9 mouse cellular contexts compared by ENCODE assay signal in genomic region chr5:30207276-30207675, GRCm38 (mm10). TPM values are rescaled to one million over a fixed set of nuclear protein-coding genes. Genes with fewer than 3 reads are reported as not detected.
DNase-seq lines count a peak whose midpoint lies in the region; ATAC-seq and TF ChIP-seq lines count a peak whose summit lies in the region.
"Had no signal": no experiment of that assay in that cellular context is flagged by ENCODE, and none has a peak within 500 bp of the region (broad histone marks: within the 10 kb centered on the region; RNA-seq: fewer than 3 reads in every experiment).

No protein-coding gene starts in this region.

- H3K9me3 ChIP-seq in midbrain, postnatal 0 days (ENCODE audit: low read length), result no peaks in the 10 kb centered on the region
- no peaks in the 10 kb centered on the region for H3K9me3 ChIP-seq in midbrain, embryonic 11.5 days (ENCODE audit: control insufficient read depth, low read length)
- H3K9me3 ChIP-seq: lung, embryonic 15.5 days had no signal

- H3K27me3 ChIP-seq in midbrain, postnatal 0 days (ENCODE audit: insufficient read depth, low read length), result no peaks in the 10 kb centered on the region
- H3K27me3 ChIP-seq in midbrain, embryonic 11.5 days (ENCODE audit: control insufficient read depth, insufficient read depth, low read length), result no peaks in the 10 kb centered on the region
- H3K27me3 ChIP-seq: lung, embryonic 15.5 days had no signal

- 68% methylated on average over 6 of the region's 6 CpGs for WGBS in midbrain, postnatal 0 days
- WGBS in midbrain, embryonic 11.5 days, result 68% methylated on average over 6 of the region's 6 CpGs

- DNase-seq in adrenal gland, postnatal 14 days, result peak; percentile 67
- no peak for DNase-seq in adrenal gland, adult 8-10 months
- no peak for DNase-seq in midbrain, postnatal 0 days (ENCODE audit: low spot score)
- no peak for DNase-seq in midbrain, embryonic 11.5 days (ENCODE audit: low spot score, missing footprints)
- peak; percentile 67 for DNase-seq in induced T-regulatory cell, adult 2 months (ENCODE audit: low read depth)
- peak; percentile 44 for DNase-seq in thymus, postnatal 0 days (ENCODE audit: low spot score)
- no peak for DNase-seq in layer of hippocampus, adult 9-11 months
- DNase-seq in urinary bladder, postnatal 14 days (ENCODE audit: low spot score), result no peak

- no peak overlapping the region for H3K9ac ChIP-seq in midbrain, postnatal 0 days (replicated peaks; ENCODE audit: low read length, poor library complexity, severe bottlenecking)
- H3K9ac ChIP-seq in midbrain, embryonic 11.5 days (ENCODE audit: low read length), result no peak overlapping the region
- H3K9ac ChIP-seq: lung, embryonic 15.5 days had no signal

- peak; percentile 46 for TF ChIP-seq CTCF in midbrain, postnatal 0 days (IDR thresholded peaks at IDR 0.05)

- no peak overlapping the region for H3K4me2 ChIP-seq in midbrain, postnatal 0 days (ENCODE audit: low read depth, low read length, poor library complexity, severe bottlenecking)
- H3K4me2 ChIP-seq in midbrain, embryonic 11.5 days, result no peak overlapping the region
- H3K4me2 ChIP-seq: lung, embryonic 15.5 days had no signal

- no peak overlapping the region for H3K4me3 ChIP-seq in midbrain, postnatal 0 days (ENCODE audit: low read depth, low read length)
- no peak overlapping the region for H3K4me3 ChIP-seq in midbrain, embryonic 11.5 days (ENCODE audit: low read depth, low read length)
- H3K4me3 ChIP-seq: lung, embryonic 15.5 days had no signal

- no peak overlapping the region for H3K27ac ChIP-seq in midbrain, postnatal 0 days (ENCODE audit: low read depth, low read length)
- H3K27ac ChIP-seq in midbrain, embryonic 11.5 days (ENCODE audit: low read depth, low read length), result no peak overlapping the region
- H3K27ac ChIP-seq: lung, embryonic 15.5 days had no signal

- no peak for ATAC-seq in midbrain, postnatal 0 days (ENCODE audit: low FRiP score)
- ATAC-seq in midbrain, embryonic 11.5 days (ENCODE audit: low FRiP score), result no peak

- no peaks in the 10 kb centered on the region for H3K4me1 ChIP-seq in midbrain, postnatal 0 days (ENCODE audit: insufficient read depth, low read length)
- no peaks in the 10 kb centered on the region for H3K4me1 ChIP-seq in midbrain, embryonic 11.5 days (ENCODE audit: control insufficient read depth, insufficient read depth, low read length)

- H3K36me3 ChIP-seq in midbrain, postnatal 0 days (ENCODE audit: insufficient read depth, low read length), result no peaks in the 10 kb centered on the region
- no peaks in the 10 kb centered on the region for H3K36me3 ChIP-seq in midbrain, embryonic 11.5 days (ENCODE audit: control insufficient read depth, insufficient read depth, low read length)
- H3K36me3 ChIP-seq: lung, embryonic 15.5 days had no signal

RNA-seq across cellular contexts. Expression of gene Adgrf3, which starts 1.8 kb away (rescaled TPM):
- 0.19 TPM in 1 of 2 replicates, not detected in the other for total RNA-seq in adrenal gland, postnatal 14 days (2021)
- not detected for total RNA-seq in adrenal gland, adult 8-10 months (2022)
- 0.14 TPM in 1 of 2 replicates, not detected in the other for total RNA-seq in midbrain, postnatal 0 days (2014; rRNA removed)
- polyA plus RNA-seq in midbrain, postnatal 0 days (2015; fragmentation: Nextera tagmentation; extraction: Ambion mirVana), result not detected in 2 replicates
- not detected in 2 replicates for polyA plus RNA-seq in midbrain, embryonic 11.5 days (2014; fragmentation: Nextera tagmentation; extraction: Ambion mirVana)
- 0.10 and 0.29 TPM in 2 replicates for polyA plus RNA-seq in thymus, postnatal 0 days (2015; fragmentation: Nextera tagmentation; extraction: Ambion mirVana)

RNA-seq across cellular contexts. Expression of gene Selenoi, which starts 25.1 kb away (rescaled TPM):
- total RNA-seq in adrenal gland, postnatal 14 days (2021), result 21.4 and 23.7 TPM in 2 replicates
- 10 to 100 TPM; 15.1 to 24.5 (median 20.4) TPM for total RNA-seq in adrenal gland, adult 8-10 months (2022)
- total RNA-seq in midbrain, postnatal 0 days (2014; rRNA removed), result 99.1 and 113 TPM in 2 replicates
- polyA plus RNA-seq in midbrain, postnatal 0 days (2015; fragmentation: Nextera tagmentation; extraction: Ambion mirVana), result 24.3 and 26.8 TPM in 2 replicates
- polyA plus RNA-seq in midbrain, embryonic 11.5 days (2014; fragmentation: Nextera tagmentation; extraction: Ambion mirVana), result 21.8 and 22.0 TPM in 2 replicates
- 12.7 and 13.3 TPM in 2 replicates for polyA plus RNA-seq in thymus, postnatal 0 days (2015; fragmentation: Nextera tagmentation; extraction: Ambion mirVana)

RNA-seq across cellular contexts. Expression of gene Hadhb, which starts 52.2 kb away (rescaled TPM):
- 1,392 and 1,422 TPM in 2 replicates for total RNA-seq in adrenal gland, postnatal 14 days (2021)
- total RNA-seq in adrenal gland, adult 8-10 months (2022), result 100 to 1,000 TPM; 412 to 817 (median 632) TPM
- 49.9 and 56.8 TPM in 2 replicates for total RNA-seq in midbrain, postnatal 0 days (2014; rRNA removed)
- polyA plus RNA-seq in midbrain, postnatal 0 days (2015; fragmentation: Nextera tagmentation; extraction: Ambion mirVana), result 41.1 and 47.0 TPM in 2 replicates
- 107 and 114 TPM in 2 replicates for polyA plus RNA-seq in midbrain, embryonic 11.5 days (2014; fragmentation: Nextera tagmentation; extraction: Ambion mirVana)
- polyA plus RNA-seq in thymus, postnatal 0 days (2015; fragmentation: Nextera tagmentation; extraction: Ambion mirVana), result 182 and 193 TPM in 2 replicates

RNA-seq across cellular contexts. Expression of gene Hadha, which starts 52.3 kb away (rescaled TPM):
- total RNA-seq in adrenal gland, postnatal 14 days (2021), result 813 and 814 TPM in 2 replicates
- total RNA-seq in adrenal gland, adult 8-10 months (2022), result 100 to 1,000 TPM; 363 to 446 (median 399) TPM
- total RNA-seq in midbrain, postnatal 0 days (2014; rRNA removed), result 42.3 and 54.1 TPM in 2 replicates
- 58.7 and 59.8 TPM in 2 replicates for polyA plus RNA-seq in midbrain, postnatal 0 days (2015; fragmentation: Nextera tagmentation; extraction: Ambion mirVana)
- 75.1 and 87.0 TPM in 2 replicates for polyA plus RNA-seq in midbrain, embryonic 11.5 days (2014; fragmentation: Nextera tagmentation; extraction: Ambion mirVana)
- 111 and 124 TPM in 2 replicates for polyA plus RNA-seq in thymus, postnatal 0 days (2015; fragmentation: Nextera tagmentation; extraction: Ambion mirVana)

Comparison
In these comparisons a context has a peak if more than half of its experiments do, and no peak if none do; other contexts are left out.
1. DNase-seq: peak in adrenal gland, postnatal 14 days (single experiment), induced T-regulatory cell, adult 2 months (single experiment) and thymus, postnatal 0 days (single experiment); none in adrenal gland, adult 8-10 months (single experiment), midbrain, postnatal 0 days (single experiment), midbrain, embryonic 11.5 days (single experiment), layer of hippocampus, adult 9-11 months (single experiment) and urinary bladder, postnatal 14 days (single experiment).